Mouse (Mus musculus) liver, embryonic 14.5 days (tissue): Measurements from ENCODE around the gene Lman2.

Experiments used
- CTCF ChIP-seq: IDR thresholded peaks from 2 replicates; pipeline ENCODE4 v1.5.1; 2016; ENCODE audit warnings: antibody characterized with exemption, low read depth, control low read depth
- EP300 ChIP-seq: IDR thresholded peaks from 2 replicates; pipeline ENCODE4 v1.6.1; 2016; ENCODE audit warnings: antibody characterized with exemption, low read depth

DNA sequence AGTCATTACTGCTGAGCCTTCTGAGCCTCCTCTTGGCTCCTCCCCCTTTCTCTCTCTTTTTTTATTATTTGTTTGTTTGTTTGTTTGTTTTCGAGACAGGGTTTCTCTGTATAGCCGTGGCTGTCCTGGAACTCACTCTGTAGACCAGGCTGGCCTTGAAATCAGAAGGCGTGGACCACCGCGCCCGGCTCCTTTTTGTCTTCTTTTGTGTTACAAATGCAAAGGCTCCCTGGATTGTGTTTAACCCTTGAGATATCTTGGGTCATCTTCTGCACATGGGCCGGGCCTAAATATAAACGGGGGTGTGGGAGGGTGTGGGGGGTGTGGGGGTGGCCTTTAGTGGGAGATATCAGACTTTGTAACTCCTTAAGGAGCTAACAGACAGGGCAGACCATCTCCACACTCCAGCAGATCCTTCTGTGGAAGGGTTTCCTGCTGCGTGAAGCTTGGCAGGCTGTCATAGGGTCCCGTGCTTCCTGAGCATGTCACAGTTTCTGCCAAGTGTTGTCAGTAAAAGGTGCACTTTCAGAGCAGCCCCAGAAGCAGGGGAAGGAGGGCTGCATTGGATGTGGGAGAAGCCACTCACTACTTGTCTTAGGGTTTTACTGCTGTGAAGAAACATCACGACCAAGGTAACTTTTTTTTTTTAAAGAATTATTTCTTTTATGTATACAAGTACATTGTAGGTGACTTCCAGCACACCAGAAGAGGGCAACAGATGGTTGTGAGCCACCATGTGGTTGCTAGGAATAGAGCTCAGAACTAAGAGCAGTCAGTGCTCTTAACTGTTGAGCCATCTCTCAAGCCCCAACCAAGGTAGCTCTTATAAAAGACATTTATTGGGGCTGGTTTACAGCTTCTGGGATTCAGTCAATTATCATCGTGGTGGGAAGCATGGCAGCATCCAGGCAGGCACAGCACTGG, 24.2 kb downstream of the Lman2 start:
- TF ChIP-seq CTCF, result no peak
- TF ChIP-seq EP300, result no peak
